Mouse (Mus musculus): ENCODE data around the gene Castor1.

DNA sequence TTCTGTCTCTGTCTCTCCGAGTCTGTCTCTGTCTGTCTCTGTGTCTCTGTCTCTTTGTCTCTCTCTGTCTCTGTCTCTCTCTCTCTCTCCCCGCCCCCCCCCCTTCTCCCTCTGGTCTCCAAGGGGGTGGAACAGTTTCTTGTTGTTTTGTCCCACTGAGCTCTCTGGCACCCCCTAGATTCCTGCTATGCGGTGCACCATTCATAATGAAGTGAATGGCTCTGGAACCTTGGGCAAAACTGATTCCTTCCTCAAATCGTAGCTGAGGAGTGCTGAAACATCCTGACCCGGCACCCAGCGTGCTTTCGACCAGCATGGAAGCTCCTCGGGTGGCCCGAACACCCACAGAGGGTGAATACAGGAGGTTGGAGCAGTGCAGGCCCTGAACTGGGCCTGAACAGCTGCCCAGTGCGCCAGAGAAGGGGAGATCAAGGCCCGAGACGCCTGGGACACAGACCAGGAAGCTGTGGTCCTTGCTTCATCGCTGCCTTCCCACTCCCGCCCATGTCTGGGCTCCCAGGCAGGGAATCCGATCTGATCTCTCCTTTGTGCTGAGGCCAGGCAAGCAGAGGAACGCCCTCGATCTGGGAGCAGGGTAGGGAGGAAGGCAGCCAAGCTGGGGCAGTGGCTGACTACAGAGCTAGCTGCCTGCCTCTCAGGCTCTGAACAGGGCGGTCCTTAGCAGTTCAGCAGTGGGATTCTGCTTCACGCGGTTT, 52.9 kb downstream of the Castor1 start:
- TF ChIP-seq GATA1 (IDR thresholded peaks at IDR 0.05; ENCODE audit: borderline replicate concordance, low read length) (no peak), FLI1 (IDR thresholded peaks at IDR 0.05; ENCODE audit: low read length) (no peak)

Measured in megakaryocyte, embryonic 14.5 days (primary cell).